Mouse (Mus musculus): ENCODE results near the gene Hexb.

- TF ChIP-seq CTCF (IDR thresholded peaks at IDR 0.05; ENCODE audit: borderline replicate concordance, insufficient read depth, low read depth, low read length) (no peak), POLR2A (IDR thresholded peaks at IDR 0.05; ENCODE audit: borderline replicate concordance, insufficient read depth, low read length) (no peak)
These were observed 49.6 kb upstream of the Hexb start for GRCm38 (mm10) chr13:97247754-97248153.

Data from cerebellum, adult 2 months (tissue).